Mouse (Mus musculus): ENCODE measurements at regions not wholly inside any gene's neighbourhood (a gene's known extent, or its start where the extent isn't known, plus 50 kb on each side); places are given as distances from the start of the nearest gene placed in this dataset.

DNA sequence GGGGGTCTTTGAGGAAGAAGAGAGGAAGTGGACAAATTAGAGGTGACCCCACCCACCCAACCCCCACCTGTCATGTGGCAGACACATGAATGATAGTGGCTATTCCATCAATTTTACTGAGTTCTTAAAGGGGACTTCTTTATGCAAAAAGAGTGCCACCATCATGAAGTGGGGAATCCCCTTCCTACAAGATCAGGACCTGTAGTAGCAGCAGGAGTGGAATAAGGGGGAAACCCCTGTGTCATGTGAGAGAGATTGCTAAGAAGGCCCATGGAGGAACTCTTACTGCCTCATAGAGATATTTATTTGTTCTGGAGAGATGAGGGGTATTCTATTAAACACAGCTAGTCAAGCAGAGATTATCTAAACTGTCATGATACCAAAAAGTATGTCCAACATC, 393.4 kb upstream of the Atp11b start:
- H3K4me2 ChIP-seq (replicated peaks; ENCODE audit: low read depth, low read length): no peak overlapping the region
- no peaks in the 10 kb centered on the region for H3K36me3 ChIP-seq (ENCODE audit: insufficient read depth, low read length)
- no peak overlapping the region for H3K4me3 ChIP-seq (ENCODE audit: low read length)
- no peak for ATAC-seq (ENCODE audit: low FRiP score, low TSS enrichment)
- no peak overlapping the region for H3K27ac ChIP-seq (ENCODE audit: low read length)
- no peaks in the 10 kb centered on the region for H3K27me3 ChIP-seq (ENCODE audit: insufficient read depth, low read length)
- no peaks in the 10 kb centered on the region for H3K4me1 ChIP-seq (ENCODE audit: insufficient read depth, low read length)
- no peaks in the 10 kb centered on the region for H3K9me3 ChIP-seq (ENCODE audit: low read length)
- no peak overlapping the region for H3K9ac ChIP-seq (replicated peaks; ENCODE audit: low read length)

DNA sequence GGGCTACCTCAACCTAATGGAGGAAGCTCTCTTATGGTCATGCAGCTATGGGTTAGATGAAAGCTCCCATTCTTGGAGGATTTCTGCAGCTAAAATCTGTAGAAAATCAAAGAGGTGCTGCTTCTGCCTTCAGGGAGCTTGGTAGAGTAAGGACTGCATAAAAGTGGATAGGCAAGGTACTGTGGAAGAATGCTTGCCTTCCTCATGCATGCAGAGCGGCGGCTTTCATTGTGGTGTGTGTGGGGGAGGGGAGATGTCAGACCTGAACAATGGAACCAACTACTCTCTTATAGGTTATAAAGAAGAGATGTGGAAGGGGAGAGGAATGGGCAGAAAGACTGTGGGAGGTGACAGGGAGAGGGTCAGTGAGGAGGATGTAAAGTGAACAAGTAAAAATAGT, 392.8 kb upstream of the Atp11b start:
- no peak for ATAC-seq (ENCODE audit: low FRiP score, low TSS enrichment)
- Histone ChIP-seq H3K4me2 (replicated peaks; ENCODE audit: low read depth, low read length) (no peak overlapping the region), H3K36me3 (ENCODE audit: insufficient read depth, low read length) (no peaks in the 10 kb centered on the region), H3K9me3 (ENCODE audit: low read length) (no peaks in the 10 kb centered on the region), H3K4me3 (ENCODE audit: low read length) (no peak overlapping the region), H3K27me3 (ENCODE audit: insufficient read depth, low read length) (no peaks in the 10 kb centered on the region), H3K4me1 (ENCODE audit: insufficient read depth, low read length) (no peaks in the 10 kb centered on the region), H3K27ac (ENCODE audit: low read length) (no peak overlapping the region), H3K9ac (replicated peaks; ENCODE audit: low read length) (no peak overlapping the region)
- WGBS: 87% methylated on average over 2 of the region's 2 CpGs

DNA sequence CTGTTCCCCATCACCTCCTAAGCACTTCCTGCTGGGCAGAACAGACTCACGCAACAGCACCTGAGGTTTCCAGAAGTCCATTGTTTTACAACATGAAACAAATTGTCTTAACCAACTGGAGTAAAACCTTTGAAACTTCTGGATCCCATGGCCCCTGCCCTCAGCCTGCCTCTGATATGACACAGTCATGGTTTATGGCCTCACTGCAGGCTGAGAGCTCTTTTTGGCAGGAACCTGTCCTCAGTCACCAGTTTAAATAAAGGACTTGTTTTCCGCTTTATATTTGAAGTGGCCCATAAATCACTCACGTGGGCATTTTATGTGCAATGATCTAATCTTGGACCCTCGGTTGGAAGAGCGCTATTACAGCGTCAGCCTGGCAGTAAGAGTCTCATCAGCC, 388.5 kb upstream of the Atp11b start:
- no peak overlapping the region for H3K27ac ChIP-seq (ENCODE audit: low read length)
- no peak overlapping the region for H3K4me3 ChIP-seq (ENCODE audit: low read length)
- no peaks in the 10 kb centered on the region for H3K9me3 ChIP-seq (ENCODE audit: low read length)
- H3K9ac ChIP-seq (replicated peaks; ENCODE audit: low read length): no peak overlapping the region
- WGBS: 52% methylated on average over 6 of the region's 6 CpGs
- ATAC-seq (ENCODE audit: low FRiP score, low TSS enrichment): no peak
- no peaks in the 10 kb centered on the region for H3K27me3 ChIP-seq (ENCODE audit: insufficient read depth, low read length)
- H3K4me1 ChIP-seq (ENCODE audit: insufficient read depth, low read length): no peaks in the 10 kb centered on the region
- H3K36me3 ChIP-seq (ENCODE audit: insufficient read depth, low read length): no peaks in the 10 kb centered on the region
- H3K4me2 ChIP-seq (replicated peaks; ENCODE audit: low read depth, low read length): no peak overlapping the region

DNA sequence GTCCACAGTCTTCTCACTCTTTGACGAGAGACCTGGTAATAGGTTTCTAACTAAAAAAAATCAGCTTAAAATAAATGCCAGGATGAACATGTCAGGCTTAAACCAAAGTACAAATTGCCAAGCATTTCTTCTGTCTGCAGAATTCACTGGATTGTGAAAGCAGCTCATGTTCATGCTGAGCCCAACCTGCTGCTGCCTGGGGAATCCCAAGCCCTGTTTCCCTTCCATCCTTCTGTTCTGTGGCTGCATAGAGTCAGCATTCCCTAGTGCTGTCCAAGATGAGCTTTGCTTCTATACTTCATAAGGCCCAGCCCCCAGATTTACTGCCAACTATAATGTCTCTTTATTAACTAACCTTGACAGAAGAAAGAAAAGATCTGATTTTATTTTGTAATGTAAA, 381.6 kb upstream of the Atp11b start:
- WGBS: 81% methylated on average over 1 of the region's 1 CpGs
- Histone ChIP-seq H3K27ac (ENCODE audit: low read length) (no peak overlapping the region), H3K4me2 (replicated peaks; ENCODE audit: low read depth, low read length) (no peak overlapping the region), H3K36me3 (ENCODE audit: insufficient read depth, low read length) (no peaks in the 10 kb centered on the region), H3K4me3 (ENCODE audit: low read length) (no peak overlapping the region), H3K27me3 (ENCODE audit: insufficient read depth, low read length) (no peaks in the 10 kb centered on the region), H3K9me3 (ENCODE audit: low read length) (no peaks in the 10 kb centered on the region), H3K4me1 (ENCODE audit: insufficient read depth, low read length) (no peaks in the 10 kb centered on the region), H3K9ac (replicated peaks; ENCODE audit: low read length) (no peak overlapping the region)
- no peak for ATAC-seq (ENCODE audit: low FRiP score, low TSS enrichment)

DNA sequence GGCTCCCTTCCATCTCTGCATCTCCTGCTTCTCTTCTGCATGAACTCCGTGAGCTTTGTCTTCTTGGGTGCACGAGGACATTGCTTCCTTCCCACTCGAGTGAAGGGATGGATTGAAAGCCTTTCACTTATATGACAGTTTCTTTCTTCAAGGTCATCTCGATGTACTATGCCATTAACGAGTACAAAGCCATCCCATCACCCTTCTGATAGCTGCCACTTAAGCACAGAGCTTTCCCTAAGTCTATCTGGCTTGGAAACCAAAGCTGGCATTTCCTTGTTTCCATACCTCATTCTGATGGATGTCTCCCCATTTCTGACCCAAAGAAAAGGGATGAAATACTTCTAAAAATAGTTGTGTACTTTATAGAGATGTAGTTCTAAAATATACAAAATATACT, 366.5 kb upstream of the Atp11b start:
- H3K27ac ChIP-seq (ENCODE audit: low read length): no peak overlapping the region
- no peak for ATAC-seq (ENCODE audit: low FRiP score, low TSS enrichment)
- H3K9me3 ChIP-seq (ENCODE audit: low read length): no peaks in the 10 kb centered on the region
- no peaks in the 10 kb centered on the region for H3K27me3 ChIP-seq (ENCODE audit: insufficient read depth, low read length)
- H3K4me1 ChIP-seq (ENCODE audit: insufficient read depth, low read length): no peaks in the 10 kb centered on the region
- WGBS: 78% methylated on average over 5 of the region's 5 CpGs
- H3K9ac ChIP-seq (replicated peaks; ENCODE audit: low read length): no peak overlapping the region
- H3K4me2 ChIP-seq (replicated peaks; ENCODE audit: low read depth, low read length): no peak overlapping the region
- no peaks in the 10 kb centered on the region for H3K36me3 ChIP-seq (ENCODE audit: insufficient read depth, low read length)
- no peak overlapping the region for H3K4me3 ChIP-seq (ENCODE audit: low read length)

DNA sequence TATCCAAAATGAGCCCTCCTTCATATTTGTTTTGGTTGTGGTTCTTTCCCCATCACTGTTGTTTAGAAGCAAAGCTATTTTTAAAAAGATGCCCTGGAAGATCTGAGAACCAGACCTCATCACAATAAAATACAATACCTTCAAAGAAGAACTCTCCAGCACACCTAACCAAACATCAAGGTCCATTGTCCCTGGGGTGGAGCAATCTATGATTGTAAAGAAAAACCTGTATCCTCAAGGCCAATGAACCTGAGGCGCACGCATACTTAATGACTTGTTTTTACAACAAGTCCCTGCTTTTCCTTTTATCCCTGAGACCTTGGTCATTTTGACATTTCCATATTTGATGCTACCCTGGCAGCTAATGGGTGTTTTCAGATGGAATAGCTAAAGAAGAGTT, 361.2 kb upstream of the Atp11b start:
- Histone ChIP-seq H3K4me3 (ENCODE audit: low read length) (no peak overlapping the region), H3K4me2 (replicated peaks; ENCODE audit: low read depth, low read length) (no peak overlapping the region), H3K9me3 (ENCODE audit: low read length) (no peaks in the 10 kb centered on the region), H3K27me3 (ENCODE audit: insufficient read depth, low read length) (no peaks in the 10 kb centered on the region), H3K36me3 (ENCODE audit: insufficient read depth, low read length) (no peaks in the 10 kb centered on the region), H3K4me1 (ENCODE audit: insufficient read depth, low read length) (no peaks in the 10 kb centered on the region), H3K27ac (ENCODE audit: low read length) (no peak overlapping the region), H3K9ac (replicated peaks; ENCODE audit: low read length) (no peak overlapping the region)
- WGBS: 85% methylated on average over 2 of the region's 2 CpGs
- no peak for ATAC-seq (ENCODE audit: low FRiP score, low TSS enrichment)

DNA sequence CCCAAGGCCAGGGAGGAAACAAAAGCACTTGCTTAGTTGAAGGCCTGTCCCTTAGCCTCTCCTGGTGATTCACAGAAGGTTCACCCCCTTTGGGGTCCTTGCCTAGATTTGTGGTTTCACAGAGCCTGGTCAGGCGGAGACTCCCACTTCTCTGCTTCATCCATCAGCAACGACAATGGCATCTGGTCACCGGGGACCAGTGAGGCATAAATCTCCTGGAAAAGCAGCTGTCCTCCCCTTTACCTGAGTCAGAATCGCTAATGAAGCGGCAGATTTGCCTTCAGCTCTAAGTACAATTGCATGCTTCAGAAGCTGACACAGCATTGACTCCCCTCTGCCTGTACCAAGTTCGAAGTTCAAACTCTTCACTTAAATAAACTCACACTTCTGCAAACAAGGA, 353.7 kb upstream of the Atp11b start:
- peaks cover 6% of the 10 kb centered on the region; the same call in 1 of the 2 replicates for H3K4me1 ChIP-seq (ENCODE audit: insufficient read depth, low read length)
- ATAC-seq (ENCODE audit: low FRiP score, low TSS enrichment): peak; percentile 85
- no peaks in the 10 kb centered on the region for H3K36me3 ChIP-seq (ENCODE audit: insufficient read depth, low read length)
- no peak overlapping the region for H3K4me3 ChIP-seq (ENCODE audit: low read length)
- no peaks in the 10 kb centered on the region for H3K27me3 ChIP-seq (ENCODE audit: insufficient read depth, low read length)
- H3K9me3 ChIP-seq (ENCODE audit: low read length): no peaks in the 10 kb centered on the region
- H3K9ac ChIP-seq (replicated peaks; ENCODE audit: low read length): no peak overlapping the region
- H3K27ac ChIP-seq (ENCODE audit: low read length): no peak overlapping the region
- WGBS: 14% methylated on average over 6 of the region's 6 CpGs
- H3K4me2 ChIP-seq (replicated peaks; ENCODE audit: low read depth, low read length): no peak overlapping the region

DNA sequence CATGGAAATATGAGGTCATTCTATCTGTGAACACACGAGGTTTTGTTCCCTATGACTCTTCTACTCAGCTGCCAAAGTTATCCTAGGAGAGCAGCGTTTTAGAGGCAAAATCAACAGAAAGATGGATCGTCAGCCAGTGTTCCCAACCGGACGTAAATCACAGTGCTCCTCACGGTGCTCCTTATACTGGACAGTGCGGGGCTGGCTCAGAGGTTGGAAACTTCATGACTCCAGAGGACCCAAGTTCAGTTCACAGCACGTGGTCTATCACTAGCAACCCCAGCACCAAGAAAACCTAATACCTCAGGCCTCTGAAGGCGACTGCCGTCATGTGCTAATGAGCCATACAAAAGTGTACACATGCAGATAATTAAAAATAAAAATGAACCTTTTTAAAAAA, 351.2 kb upstream of the Atp11b start:
- no peaks in the 10 kb centered on the region for H3K36me3 ChIP-seq (ENCODE audit: insufficient read depth, low read length)
- no peak overlapping the region for H3K4me3 ChIP-seq (ENCODE audit: low read length)
- H3K4me1 ChIP-seq (ENCODE audit: insufficient read depth, low read length): peaks cover 10% of the 10 kb centered on the region; the same call in 1 of the 2 replicates
- H3K27me3 ChIP-seq (ENCODE audit: insufficient read depth, low read length): no peaks in the 10 kb centered on the region
- no peak overlapping the region for H3K9ac ChIP-seq (replicated peaks; ENCODE audit: low read length)
- 70% methylated on average over 10 of the region's 10 CpGs for WGBS
- H3K9me3 ChIP-seq (ENCODE audit: low read length): no peaks in the 10 kb centered on the region
- ATAC-seq (ENCODE audit: low FRiP score, low TSS enrichment): no peak
- no peak overlapping the region for H3K4me2 ChIP-seq (replicated peaks; ENCODE audit: low read depth, low read length)
- H3K27ac ChIP-seq (ENCODE audit: low read length): no peak overlapping the region

DNA sequence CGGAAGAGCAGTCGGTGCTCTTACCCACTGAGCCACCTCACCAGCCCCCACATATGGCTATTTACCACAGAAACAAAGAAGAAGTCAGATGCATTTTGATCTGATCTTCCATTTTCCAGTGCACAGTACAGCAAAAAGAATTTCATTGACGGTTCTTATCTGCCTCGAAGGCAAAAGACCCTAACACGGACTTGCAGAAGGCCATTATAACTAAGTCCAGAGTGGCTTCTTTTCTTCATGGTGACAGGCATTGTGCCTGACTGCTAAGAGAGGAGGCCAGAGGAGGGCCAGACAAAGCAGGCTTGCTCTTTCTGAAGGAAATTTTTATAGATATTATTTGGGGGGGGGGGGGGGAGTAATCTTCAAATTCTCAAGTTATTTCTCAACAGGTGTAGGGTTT, 350.0 kb upstream of the Atp11b start:
- Histone ChIP-seq H3K9me3 (ENCODE audit: low read length) (no peaks in the 10 kb centered on the region), H3K36me3 (ENCODE audit: insufficient read depth, low read length) (no peaks in the 10 kb centered on the region), H3K4me3 (ENCODE audit: low read length) (no peak overlapping the region), H3K9ac (replicated peaks; ENCODE audit: low read length) (no peak overlapping the region), H3K27ac (ENCODE audit: low read length) (no peak overlapping the region), H3K27me3 (ENCODE audit: insufficient read depth, low read length) (no peaks in the 10 kb centered on the region), H3K4me1 (ENCODE audit: insufficient read depth, low read length) (peaks cover 10% of the 10 kb centered on the region; the same call in 1 of the 2 replicates), H3K4me2 (replicated peaks; ENCODE audit: low read depth, low read length) (no peak overlapping the region)
- ATAC-seq (ENCODE audit: low FRiP score, low TSS enrichment): no peak
- WGBS: 84% methylated on average over 5 of the region's 5 CpGs

DNA sequence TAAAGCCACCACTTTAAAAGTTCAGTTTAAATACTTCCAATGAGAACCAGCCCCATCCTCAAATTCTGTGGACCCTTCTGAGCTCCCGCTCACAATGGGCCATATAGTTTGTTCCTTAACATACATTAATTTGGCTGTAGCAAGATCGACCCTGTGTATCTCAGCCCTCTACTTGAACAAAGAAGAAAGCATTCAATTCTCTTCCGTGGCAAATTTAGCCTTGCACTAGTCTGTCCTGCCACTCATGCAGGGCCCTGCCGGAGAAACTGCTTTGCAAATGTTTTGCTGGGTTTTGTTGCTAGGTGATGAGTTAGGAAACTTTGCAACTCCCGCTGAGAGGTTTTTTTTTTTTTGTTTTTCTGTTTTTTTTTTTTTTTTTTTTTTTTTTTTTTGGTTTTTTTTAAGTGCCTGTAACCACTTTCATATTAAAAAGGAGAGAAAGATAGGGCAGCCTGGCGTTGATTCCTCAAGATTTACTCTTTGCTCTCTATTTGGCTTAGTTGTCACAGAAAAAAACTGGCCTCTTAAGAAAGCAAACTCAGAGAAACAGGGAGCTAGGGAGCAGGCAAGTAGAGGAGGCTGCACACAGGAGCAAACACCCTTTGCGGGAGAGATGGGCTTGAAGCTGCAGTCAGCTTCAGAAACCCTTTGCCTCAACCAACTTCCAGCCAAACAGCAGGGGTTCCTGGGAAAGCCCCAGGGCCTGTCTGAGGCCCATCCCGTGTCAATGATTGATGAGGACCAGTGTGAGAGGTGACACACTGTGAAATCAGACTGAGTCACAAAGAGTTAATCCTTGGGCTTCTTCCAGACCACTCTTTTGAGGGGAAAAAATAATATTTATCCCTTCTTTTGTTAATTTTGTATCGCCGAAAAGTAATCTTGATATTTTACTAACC, 349.2 kb upstream of the Atp11b start:
- H3K27ac ChIP-seq (ENCODE audit: low read length): no peak overlapping the region
- peak; percentile 39; the same call in 1 of the 2 replicates for ATAC-seq (ENCODE audit: low FRiP score, low TSS enrichment)

More for the DNA sequence above, 349.2 kb upstream of the Atp11b start:
- H3K4me3 ChIP-seq (ENCODE audit: low read length): no peak overlapping the region
- H3K4me1 ChIP-seq (ENCODE audit: insufficient read depth, low read length): peaks cover 10% of the 10 kb centered on the region; the same call in 1 of the 2 replicates
- H3K9me3 ChIP-seq (ENCODE audit: low read length): no peaks in the 10 kb centered on the region
- no peaks in the 10 kb centered on the region for H3K27me3 ChIP-seq (ENCODE audit: insufficient read depth, low read length)
- 0 out of 2 replicates have a peak overlapping the region, but pooled peaks have one; percentile 14 for H3K4me2 ChIP-seq (replicated peaks; ENCODE audit: low read depth, low read length)
- no peak overlapping the region for H3K9ac ChIP-seq (replicated peaks; ENCODE audit: low read length)
- no peaks in the 10 kb centered on the region for H3K36me3 ChIP-seq (ENCODE audit: insufficient read depth, low read length)
- 17% methylated on average over 10 of the region's 10 CpGs for WGBS
